Mouse (Mus musculus): ENCODE results near the gene A430005L14Rik.

- no peak for TF ChIP-seq CTCF (IDR thresholded peaks at IDR 0.05; ENCODE audit: low read depth, low read length)
- TF ChIP-seq POLR2A (IDR thresholded peaks at IDR 0.05; ENCODE audit: borderline replicate concordance, low read depth, low read length), result no peak
These were observed 50.7 kb downstream of the A430005L14Rik start for GRCm38 (mm10) chr4:154007759-154008158.
